Mouse (Mus musculus): ENCODE measurements around the gene Abcd4. TPM values are rescaled to one million over a fixed set of nuclear protein-coding genes. Genes with fewer than 3 reads are reported as not detected.

Gene Abcd4
- 14.0 and 14.3 TPM in 2 replicates for polyA plus RNA-seq (2015; fragmentation: Nextera tagmentation; extraction: Ambion mirVana)

DNA sequence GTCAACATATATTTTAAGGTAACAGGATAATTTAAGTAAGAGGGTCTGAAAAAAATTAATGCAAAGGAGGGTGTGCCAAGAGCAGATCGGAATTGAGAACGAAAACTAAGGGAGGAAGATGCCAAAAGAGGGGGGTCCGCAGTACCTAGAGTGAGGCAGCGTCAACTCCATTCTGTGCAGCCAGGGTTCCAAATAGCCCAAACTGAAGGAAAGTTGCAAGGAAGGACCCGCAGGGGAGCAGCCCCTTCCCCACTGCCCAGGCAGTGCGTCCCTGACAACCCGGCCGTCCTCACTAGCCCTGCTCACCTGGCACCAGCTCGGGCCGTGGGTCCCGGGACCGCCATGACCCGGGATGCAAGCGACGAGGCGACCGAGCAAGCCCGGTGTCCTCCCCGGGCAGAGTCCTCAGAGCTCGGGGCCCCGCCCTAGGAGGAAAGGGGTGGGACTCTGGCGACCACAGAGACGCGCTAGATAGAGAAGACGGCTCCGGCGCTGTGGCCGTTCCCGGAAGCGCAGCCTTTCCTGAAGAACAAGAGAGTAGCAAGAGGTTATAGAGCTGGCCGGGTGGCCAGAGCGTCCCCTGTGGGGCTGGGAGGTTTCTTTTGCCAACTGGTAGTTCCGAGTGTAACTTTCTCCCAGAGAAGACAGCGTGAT is at the start of gene Abcd4:
Abcd4 (minus strand) TSS at position 437 of the 654 bp plus-strand sequence.
- H3K4me2 ChIP-seq = peak within 1 kb of the TSS; percentile 76
- H3K4me3 ChIP-seq (replicated peaks) = peak within 1 kb of the TSS; percentile 82
- H3K9me3 ChIP-seq (replicated peaks) = no peaks in the 10 kb centered on the region
- peak within 1 kb of the TSS; percentile 81 for H3K9ac ChIP-seq (replicated peaks)
- no peaks in the 10 kb centered on the region for H3K36me3 ChIP-seq
- ATAC-seq (ENCODE audit: low FRiP score) = peak; percentile 97
- H3K4me1 ChIP-seq = peaks cover 13% of the 10 kb centered on the region
- peak within 1 kb of the TSS; percentile 63 for H3K27ac ChIP-seq (replicated peaks)
- no peaks in the 10 kb centered on the region for H3K27me3 ChIP-seq (replicated peaks)
- WGBS = 0% methylated on average over 34 of the region's 34 CpGs

DNA sequence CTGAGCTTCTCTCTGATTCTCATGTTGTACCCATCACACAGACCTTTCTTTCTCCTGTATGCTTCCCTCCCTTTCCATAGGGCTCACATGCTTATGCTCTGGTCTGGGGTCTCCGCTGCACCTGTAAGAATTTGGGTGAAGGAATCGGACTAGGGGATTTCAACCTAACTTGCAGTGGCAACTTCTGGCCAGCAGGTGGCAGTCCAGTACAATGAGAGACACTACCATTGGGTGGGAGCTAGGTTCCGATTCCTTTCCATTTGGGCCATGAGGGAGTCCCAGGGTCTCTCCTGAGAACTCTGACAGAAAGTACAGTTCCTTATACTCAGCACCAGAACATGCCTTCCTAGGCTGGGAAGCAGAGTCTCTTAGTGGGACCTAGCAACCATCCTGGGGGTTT is 36.7 kb upstream of the Abcd4 start:
- Histone ChIP-seq H3K27ac (replicated peaks) (no peak overlapping the region), H3K4me3 (replicated peaks) (no peak overlapping the region), H3K36me3 (no peaks in the 10 kb centered on the region), H3K9ac (replicated peaks) (no peak overlapping the region), H3K4me2 (no peak overlapping the region), H3K27me3 (replicated peaks) (peaks cover 6% of the 10 kb centered on the region; the same call in 1 of the 2 replicates), H3K4me1 (no peaks in the 10 kb centered on the region), H3K9me3 (replicated peaks) (no peaks in the 10 kb centered on the region)
- 10% methylated on average over 3 of the region's 3 CpGs for WGBS
- no peak for ATAC-seq (ENCODE audit: low FRiP score)

DNA sequence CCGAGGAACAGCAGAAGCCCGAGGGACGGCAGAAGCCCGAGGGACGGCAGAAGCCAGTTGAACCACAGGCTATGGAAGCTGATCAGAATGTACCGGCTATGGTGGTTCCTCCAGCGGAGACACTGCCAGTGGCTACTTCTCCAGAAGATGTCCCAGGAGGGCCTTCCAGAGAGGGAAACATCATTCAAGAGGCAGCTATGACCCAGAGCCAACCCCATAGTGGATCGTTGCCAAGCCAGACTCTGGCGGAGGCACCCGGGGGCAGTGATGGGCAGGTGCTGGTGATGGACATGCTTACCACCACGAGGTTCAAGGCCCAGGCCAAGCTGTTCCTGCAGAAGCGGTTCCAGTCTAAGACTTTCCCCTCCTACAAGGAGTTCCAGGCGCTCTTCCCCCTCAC is 33.0 kb upstream of the Abcd4 start:
- Histone ChIP-seq H3K9me3 (replicated peaks) (no peaks in the 10 kb centered on the region), H3K36me3 (no peaks in the 10 kb centered on the region), H3K4me2 (no peak overlapping the region), H3K4me3 (replicated peaks) (no peak overlapping the region), H3K4me1 (no peaks in the 10 kb centered on the region), H3K9ac (replicated peaks) (no peak overlapping the region), H3K27ac (replicated peaks) (no peak overlapping the region), H3K27me3 (replicated peaks) (peaks cover 6% of the 10 kb centered on the region; the same call in 1 of the 2 replicates)
- 80% methylated on average over 13 of the region's 13 CpGs for WGBS
- ATAC-seq (ENCODE audit: low FRiP score) = no peak

DNA sequence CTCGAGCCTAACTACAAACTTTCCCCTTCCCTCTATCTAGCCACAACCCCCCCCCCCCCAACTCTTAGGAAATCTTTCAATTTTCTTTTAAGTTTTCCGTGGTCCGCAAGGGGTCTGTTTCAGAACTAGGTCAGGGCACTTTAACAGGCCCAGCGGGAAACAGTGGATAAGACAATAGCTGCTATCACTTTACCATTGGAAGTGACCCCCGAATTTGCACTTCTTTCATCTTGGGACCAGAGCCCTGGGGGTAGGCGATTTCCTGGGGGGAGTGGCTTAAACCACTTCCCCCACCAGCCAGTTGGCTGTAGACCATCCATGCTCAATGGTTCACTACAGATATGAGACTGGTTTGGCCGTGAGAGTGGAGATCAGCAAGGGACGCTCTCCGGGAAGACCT is 23.4 kb upstream of the Abcd4 start, which contains the start of gene Vrtn:
Vrtn (plus strand) TSS at position 366 of the 400 bp plus-strand sequence.
- no peaks in the 10 kb centered on the region for H3K9me3 ChIP-seq (replicated peaks)
- no peaks in the 10 kb centered on the region; the same call in 1 of the 2 replicates for H3K4me1 ChIP-seq
- ATAC-seq (ENCODE audit: low FRiP score) = no peak
- no peak within 1 kb of the TSS for H3K9ac ChIP-seq (replicated peaks)
- no peaks in the 10 kb centered on the region for H3K36me3 ChIP-seq
- peaks cover 54% of the 10 kb centered on the region for H3K27me3 ChIP-seq (replicated peaks)
- no peak within 1 kb of the TSS for H3K4me3 ChIP-seq (replicated peaks)
- no peak within 1 kb of the TSS for H3K27ac ChIP-seq (replicated peaks)
- whole genome bisulfite sequencing = 6% methylated on average over 9 of the region's 9 CpGs
- H3K4me2 ChIP-seq = no peak within 1 kb of the TSS

DNA sequence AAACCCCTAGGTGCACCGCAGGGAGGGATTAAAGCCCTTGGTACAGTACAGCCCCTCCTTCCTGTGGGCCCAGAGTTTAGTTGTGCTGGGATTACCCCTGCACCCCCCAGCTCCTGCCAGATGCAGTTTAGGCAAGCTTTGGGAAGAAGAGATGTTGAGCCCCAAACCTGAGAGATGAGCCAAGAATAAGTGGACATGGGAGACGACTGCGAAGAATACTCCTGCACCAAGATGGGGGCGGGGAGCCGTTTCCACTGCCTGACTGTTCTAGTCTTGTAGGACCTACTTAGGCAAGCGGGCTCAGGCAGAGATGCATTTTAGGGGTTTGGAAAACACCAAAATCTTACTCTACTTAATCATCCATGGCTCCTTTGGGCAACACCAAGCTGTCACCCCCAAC is 23.0 kb upstream of the Abcd4 start:
- no peak for ATAC-seq (ENCODE audit: low FRiP score)
- Histone ChIP-seq H3K4me2 (no peak overlapping the region), H3K27ac (replicated peaks) (no peak overlapping the region), H3K27me3 (replicated peaks) (peaks cover 54% of the 10 kb centered on the region), H3K9me3 (replicated peaks) (no peaks in the 10 kb centered on the region), H3K9ac (replicated peaks) (no peak overlapping the region), H3K4me1 (no peaks in the 10 kb centered on the region; the same call in 1 of the 2 replicates), H3K4me3 (replicated peaks) (no peak overlapping the region), H3K36me3 (no peaks in the 10 kb centered on the region)
- 18% methylated on average over 5 of the region's 6 CpGs for WGBS

DNA sequence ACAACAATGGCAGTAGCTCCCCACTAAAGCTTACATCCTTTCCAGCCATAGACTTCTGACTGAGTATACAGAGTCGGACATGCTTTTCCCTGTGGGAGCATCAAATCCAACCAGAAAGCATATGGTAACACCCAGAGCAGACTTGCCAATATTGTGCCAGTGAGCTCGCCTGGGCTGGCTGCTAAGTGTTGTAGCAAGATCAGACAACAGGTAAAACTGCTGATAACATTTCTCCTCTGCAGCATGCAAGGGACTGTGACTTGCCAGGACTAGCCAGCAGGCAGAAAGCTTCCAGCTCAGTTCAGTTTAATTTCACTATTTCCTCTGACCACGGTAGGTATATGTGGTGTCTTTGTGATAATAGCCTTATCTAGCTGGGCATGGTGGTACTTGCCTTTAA is 14.7 kb upstream of the Abcd4 start:
- Histone ChIP-seq H3K4me2 (no peak overlapping the region), H3K36me3 (no peaks in the 10 kb centered on the region), H3K9me3 (replicated peaks) (no peaks in the 10 kb centered on the region), H3K4me1 (no peaks in the 10 kb centered on the region), H3K27me3 (replicated peaks) (no peaks in the 10 kb centered on the region), H3K9ac (replicated peaks) (no peak overlapping the region), H3K4me3 (replicated peaks) (no peak overlapping the region), H3K27ac (replicated peaks) (no peak overlapping the region)
- ATAC-seq (ENCODE audit: low FRiP score) = no peak
- 77% methylated on average over 3 of the region's 3 CpGs for WGBS

DNA sequence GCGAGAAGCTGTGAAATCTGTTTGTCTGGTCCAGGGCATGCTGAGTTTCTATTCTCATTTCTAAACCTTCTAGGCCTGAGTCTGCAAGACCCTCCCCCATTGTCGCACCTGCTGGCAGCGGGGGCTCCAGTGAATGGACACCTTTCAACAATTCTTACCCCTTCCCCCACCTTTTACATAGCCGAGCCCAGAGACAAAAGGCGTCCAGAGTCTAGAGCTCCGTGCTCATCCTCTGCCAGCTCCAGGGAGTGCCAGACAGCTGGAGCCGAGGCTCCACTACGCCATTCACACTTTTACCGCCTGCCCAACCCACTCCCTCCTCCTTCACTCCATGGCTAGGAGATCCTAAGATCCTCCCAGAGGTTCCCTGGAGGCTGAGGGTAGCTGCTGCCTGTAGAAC is 7.9 kb upstream of the Abcd4 start:
- ATAC-seq (ENCODE audit: low FRiP score) = no peak
- H3K9ac ChIP-seq (replicated peaks) = no peak overlapping the region
- no peak overlapping the region for H3K4me3 ChIP-seq (replicated peaks)
- H3K4me2 ChIP-seq = peak overlapping the region; percentile 31
- H3K4me1 ChIP-seq = peaks cover 12% of the 10 kb centered on the region
- H3K36me3 ChIP-seq = no peaks in the 10 kb centered on the region
- H3K27ac ChIP-seq (replicated peaks) = no peak overlapping the region
- no peaks in the 10 kb centered on the region for H3K9me3 ChIP-seq (replicated peaks)
- 5% methylated on average over 9 of the region's 9 CpGs for WGBS
- H3K27me3 ChIP-seq (replicated peaks) = no peaks in the 10 kb centered on the region; the same call in 1 of the 2 replicates

DNA sequence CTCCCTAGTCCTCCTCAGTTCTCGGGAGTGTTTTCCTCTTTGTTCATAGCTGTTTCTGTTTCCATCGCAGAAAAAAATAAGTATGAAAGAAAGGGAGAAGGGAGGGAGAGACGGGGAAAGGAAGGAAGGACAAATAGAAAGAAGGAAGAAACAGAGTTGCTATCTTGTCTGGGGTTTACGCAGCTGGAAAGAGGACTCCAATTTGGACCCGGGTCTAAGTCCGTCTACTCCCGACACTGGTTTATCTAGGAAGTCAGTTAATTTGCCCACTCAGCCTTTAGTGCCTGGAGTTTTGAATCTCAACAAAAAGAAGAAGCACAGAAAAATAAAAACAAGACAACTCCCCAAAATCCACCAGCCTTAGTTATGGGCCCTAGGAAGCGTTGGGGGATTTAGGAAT is 7.4 kb upstream of the Abcd4 start:
- Histone ChIP-seq H3K9ac (replicated peaks) (no peak overlapping the region), H3K27ac (replicated peaks) (no peak overlapping the region), H3K4me3 (replicated peaks) (no peak overlapping the region), H3K36me3 (no peaks in the 10 kb centered on the region), H3K9me3 (replicated peaks) (no peaks in the 10 kb centered on the region), H3K27me3 (replicated peaks) (no peaks in the 10 kb centered on the region; the same call in 1 of the 2 replicates), H3K4me1 (peaks cover 12% of the 10 kb centered on the region), H3K4me2 (no peak overlapping the region)
- 40% methylated on average over 8 of the region's 8 CpGs for WGBS
- ATAC-seq (ENCODE audit: low FRiP score) = no peak

DNA sequence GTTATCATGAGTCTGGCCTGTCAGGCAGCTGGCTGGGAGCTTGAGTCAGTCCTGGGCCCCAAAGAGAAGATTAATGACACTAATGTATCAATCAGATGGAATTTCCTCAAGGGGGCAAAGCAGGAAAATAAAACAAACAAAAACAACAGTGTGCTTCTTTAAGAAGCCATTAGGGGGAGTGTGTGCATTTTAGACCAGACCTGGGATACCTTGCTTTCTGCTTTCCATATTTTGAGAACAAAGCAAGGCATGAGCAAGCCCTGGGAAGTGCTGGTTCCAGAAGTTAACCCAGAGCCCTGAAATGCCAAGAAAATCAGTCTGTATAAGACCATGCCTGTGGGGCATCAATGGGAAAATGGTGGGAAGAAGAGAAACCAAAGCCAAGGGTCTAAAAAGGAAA is 3.8 kb upstream of the Abcd4 start:
- Histone ChIP-seq H3K4me1 (peaks cover 23% of the 10 kb centered on the region), H3K9ac (replicated peaks) (no peak overlapping the region), H3K9me3 (replicated peaks) (no peaks in the 10 kb centered on the region), H3K27me3 (replicated peaks) (no peaks in the 10 kb centered on the region; the same call in 1 of the 2 replicates), H3K4me2 (no peak overlapping the region), H3K4me3 (replicated peaks) (no peak overlapping the region), H3K27ac (replicated peaks) (no peak overlapping the region), H3K36me3 (no peaks in the 10 kb centered on the region)
- ATAC-seq (ENCODE audit: low FRiP score) = no peak

DNA sequence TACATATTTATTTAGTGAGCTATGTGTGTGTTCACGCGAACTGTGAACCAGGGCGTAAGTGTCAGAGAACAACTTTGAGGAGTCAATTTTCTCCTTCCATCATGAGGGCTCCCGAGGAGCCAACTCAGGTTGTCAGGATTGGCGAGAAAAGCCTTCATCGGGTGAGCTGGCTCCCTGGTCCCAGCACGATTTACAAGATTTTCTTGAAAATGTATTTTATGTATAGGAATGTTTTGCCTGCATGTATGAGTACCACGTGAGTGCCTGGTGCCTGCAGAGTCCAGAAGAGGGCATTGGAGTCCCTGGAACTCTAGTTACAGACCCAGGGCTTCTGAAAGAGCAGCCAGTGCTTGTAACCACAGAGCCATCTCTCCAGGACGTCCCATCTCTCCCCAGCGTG is 450 bp upstream of the Abcd4 start:
- Histone ChIP-seq H3K27me3 (replicated peaks) (no peaks in the 10 kb centered on the region), H3K4me3 (replicated peaks) (peak overlapping the region; percentile 82), H3K9ac (replicated peaks) (peak overlapping the region; percentile 43), H3K4me2 (peak overlapping the region; percentile 76), H3K27ac (replicated peaks) (0 out of 2 replicates have a peak overlapping the region, but pooled peaks have one; percentile 7), H3K4me1 (peaks cover 13% of the 10 kb centered on the region), H3K36me3 (no peaks in the 10 kb centered on the region), H3K9me3 (replicated peaks) (no peaks in the 10 kb centered on the region)
- WGBS = 4% methylated on average over 10 of the region's 10 CpGs
- ATAC-seq (ENCODE audit: low FRiP score) = peak; percentile 66; the same call in 1 of the 2 replicates

DNA sequence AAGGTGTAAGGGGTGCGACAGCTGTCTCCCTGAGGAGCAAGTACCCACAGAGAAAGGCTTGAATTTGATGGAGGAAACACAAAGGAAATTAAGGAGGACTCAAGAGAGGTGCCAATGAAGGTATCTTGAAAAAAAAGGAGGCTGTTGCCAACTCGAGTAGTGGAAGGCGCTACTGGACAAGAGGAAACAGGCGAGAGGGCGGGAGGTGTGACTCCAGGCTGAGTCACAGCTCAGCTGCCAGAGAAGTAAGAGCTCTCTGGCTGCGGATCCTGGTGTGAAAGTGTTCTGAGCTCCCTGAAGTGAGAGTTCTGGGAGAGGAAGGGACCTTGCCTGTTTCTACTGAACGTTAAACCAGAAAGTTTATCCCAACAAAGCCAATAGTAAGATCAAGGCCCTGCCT is 2.7 kb downstream of the Abcd4 start:
- no peak overlapping the region for H3K9ac ChIP-seq (replicated peaks)
- no peaks in the 10 kb centered on the region for H3K27me3 ChIP-seq (replicated peaks)
- H3K27ac ChIP-seq (replicated peaks) = no peak overlapping the region
- no peak for ATAC-seq (ENCODE audit: low FRiP score)
- peaks cover 11% of the 10 kb centered on the region for H3K4me1 ChIP-seq
- H3K4me2 ChIP-seq = no peak overlapping the region
- H3K4me3 ChIP-seq (replicated peaks) = no peak overlapping the region
- WGBS = 84% methylated on average over 7 of the region's 7 CpGs
- no peaks in the 10 kb centered on the region for H3K36me3 ChIP-seq
- no peaks in the 10 kb centered on the region for H3K9me3 ChIP-seq (replicated peaks)

DNA sequence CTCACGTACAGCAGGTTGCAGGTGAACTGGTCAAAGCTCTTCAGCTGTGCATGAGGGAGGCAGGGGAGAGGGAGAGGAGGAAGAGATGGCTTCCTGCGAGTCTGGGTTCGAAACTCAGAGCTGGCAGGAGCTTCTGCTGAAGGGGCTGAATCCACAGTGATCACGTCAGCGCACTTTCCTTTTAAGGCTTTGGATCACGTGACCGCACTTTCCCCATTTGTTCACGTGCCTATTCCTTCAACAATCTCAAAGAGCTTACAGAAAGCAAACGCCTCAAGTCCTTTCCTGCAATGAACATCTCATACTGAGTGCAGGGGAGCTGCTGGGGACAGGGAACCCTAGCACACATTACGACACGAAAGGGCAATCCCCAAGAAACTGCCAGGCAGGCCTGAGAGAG is 3.2 kb downstream of the Abcd4 start:
- ATAC-seq (ENCODE audit: low FRiP score) = no peak

More for the DNA sequence above, 3.2 kb downstream of the Abcd4 start:
- Histone ChIP-seq H3K4me1 (peaks cover 11% of the 10 kb centered on the region), H3K9me3 (replicated peaks) (no peaks in the 10 kb centered on the region), H3K4me3 (replicated peaks) (no peak overlapping the region), H3K27me3 (replicated peaks) (no peaks in the 10 kb centered on the region), H3K9ac (replicated peaks) (0 out of 2 replicates have a peak overlapping the region, but pooled peaks have one; percentile 14), H3K4me2 (no peak overlapping the region), H3K27ac (replicated peaks) (no peak overlapping the region), H3K36me3 (no peaks in the 10 kb centered on the region)
- WGBS = 90% methylated on average over 11 of the region's 11 CpGs
